Mouse (Mus musculus) megakaryocyte-erythroid progenitor cell, adult 5-6 weeks (primary cell): ENCODE measurements around the gene Tmub1. TPM values are rescaled to one million over a fixed set of nuclear protein-coding genes. Genes with fewer than 3 reads are reported as not detected.

Experiments
- ATAC-seq: replicated peaks from 2 replicates; pipeline ENCODE4 v1.8.0; 2016; ENCODE audit warnings: mild to moderate bottlenecking, inconsistent platforms; ENCODE audit not compliant: severe bottlenecking, poor library complexity, low FRiP score, low TSS enrichment
- total RNA-seq, 2 experiments: library from RNA; stranded (forward) in 1 of 2; stranded (reverse) in 1 of 2; fragments of 200-1000, 215-1000 nt in 1 of 2; fragments of >200 nt in 1 of 2; fragmentation: Nextera tagmentation in 1 of 2; gene quantifications; 2 replicates each; pipeline ENCODE4 v1.2.3; 2014 to 2017

Gene Tmub1
- total RNA-seq (2014; fragmentation: Nextera tagmentation) (10.5 and 11.4 TPM in 2 replicates), total RNA-seq (2017) (5.6 and 6.2 TPM in 2 replicates)

GRCm38 (mm10) chr5:24447624-24448298 is at the start of gene Tmub1:
Gene Tmub1, minus strand, starts transcription at chr5:24447854.
- peak; percentile 82 for ATAC-seq

GRCm38 (mm10) chr5:24496756-24497155 is 49.1 kb upstream of the Tmub1 start:
- ATAC-seq, result no peak

GRCm38 (mm10) chr5:24495019-24495418 is 47.4 kb upstream of the Tmub1 start:
- ATAC-seq, result no peak

- ATAC-seq, result no peak
These were observed 45.1 kb upstream of the Tmub1 start for GRCm38 (mm10) chr5:24492546-24493285.

GRCm38 (mm10) chr5:24490413-24490920 is 42.8 kb upstream of the Tmub1 start:
- ATAC-seq, result no peak

GRCm38 (mm10) chr5:24486738-24487137 is 39.1 kb upstream of the Tmub1 start:
- ATAC-seq, result no peak

GRCm38 (mm10) chr5:24486097-24486496 is 38.4 kb upstream of the Tmub1 start:
- ATAC-seq, result peak; percentile 51

- no peak for ATAC-seq
These were observed 37.3 kb upstream of the Tmub1 start for GRCm38 (mm10) chr5:24484963-24485362.

GRCm38 (mm10) chr5:24483326-24483725 is 35.7 kb upstream of the Tmub1 start:
- peak; percentile 72 for ATAC-seq

- ATAC-seq, result no peak
These were observed 34.8 kb upstream of the Tmub1 start for GRCm38 (mm10) chr5:24482247-24483079.

GRCm38 (mm10) chr5:24481647-24482046 is 34.0 kb upstream of the Tmub1 start:
- no peak for ATAC-seq

GRCm38 (mm10) chr5:24477909-24478308 is 30.3 kb upstream of the Tmub1 start:
- ATAC-seq, result no peak

GRCm38 (mm10) chr5:24475476-24476241 is 28.0 kb upstream of the Tmub1 start:
- no peak for ATAC-seq

- no peak for ATAC-seq
These were observed 27.1 kb upstream of the Tmub1 start for GRCm38 (mm10) chr5:24474723-24475261.

GRCm38 (mm10) chr5:24474025-24474722 is 26.5 kb upstream of the Tmub1 start:
- no peak for ATAC-seq

- ATAC-seq, result peak; percentile 48
These were observed 25.4 kb upstream of the Tmub1 start for GRCm38 (mm10) chr5:24472884-24473619.

- ATAC-seq, result peak; percentile 65
These were observed 22.9 kb upstream of the Tmub1 start for GRCm38 (mm10) chr5:24470600-24470999.

- ATAC-seq, result no peak
These were observed 19.1 kb upstream of the Tmub1 start for GRCm38 (mm10) chr5:24466762-24467161.
